Mouse (Mus musculus) myocyte (in vitro differentiated cells): ENCODE measurements at regions not wholly inside any gene's neighbourhood (a gene's known extent, or its start where the extent isn't known, plus 50 kb on each side); places are given as distances from the start of the nearest gene placed in this dataset.
A peak's percentile ranks its signal among the peaks of the same experiment; 100 is the strongest.

Source experiments
- H3K27me3 ChIP-seq: one replicate; pipeline ENCODE4 v1.6.1; 2011; ENCODE audit not compliant: control insufficient read depth, insufficient read depth, insufficient read length
- H3K36me3 ChIP-seq: one replicate; pipeline ENCODE4 v1.6.1; 2011; ENCODE audit not compliant: control insufficient read depth, insufficient read depth
- H3K4me2 ChIP-seq: one replicate; pipeline ENCODE4 v1.6.1; 2011; ENCODE audit warnings: low read depth, control low read depth
- H3K4me3 ChIP-seq: one replicate; pipeline ENCODE4 v1.5.1; 2011; ENCODE audit warnings: mild to moderate bottlenecking, control low read depth, moderate library complexity
- H3K79me2 ChIP-seq: one replicate; pipeline ENCODE4 v1.6.1; 2011; ENCODE audit not compliant: control insufficient read depth, insufficient read depth
- H3ac ChIP-seq: one replicate; pipeline ENCODE4 v1.6.1; 2011; ENCODE audit not compliant: control insufficient read depth, insufficient read length
- CEBPB ChIP-seq: IDR thresholded peaks from 2 replicates; pipeline ENCODE4 v1.6.1; 2011; ENCODE audit warnings: mild to moderate bottlenecking, moderate library complexity; ENCODE audit not compliant: poor library complexity, insufficient read depth, severe bottlenecking
- E2F4 ChIP-seq: IDR thresholded peaks from one replicate; pipeline ENCODE4 v1.6.1; 2011; ENCODE audit warnings: mild to moderate bottlenecking, control low read depth, moderate library complexity; ENCODE audit not compliant: insufficient read depth
- MAX ChIP-seq: IDR thresholded peaks from one replicate; pipeline ENCODE4 v1.6.1; 2011; ENCODE audit warnings: low read depth, mild to moderate bottlenecking, control low read depth
- MYOD1 ChIP-seq, 3 experiments: IDR thresholded peaks; one replicate each; pipeline ENCODE4 v1.6.1; 2011; ENCODE audit warnings: control low read depth in 2 of 3, low read depth in 2 of 3, mild to moderate bottlenecking in 2 of 3, moderate library complexity in 1 of 3; ENCODE audit not compliant: insufficient read length in 2 of 3, control insufficient read depth in 1 of 3
- MYOG ChIP-seq, 3 experiments: IDR thresholded peaks; one replicate each; pipeline ENCODE4 v1.6.1; 2011; ENCODE audit warnings: control low read depth in 2 of 3, low read depth in 2 of 3, mild to moderate bottlenecking in 2 of 3; ENCODE audit not compliant: insufficient read length in 2 of 3, control insufficient read depth in 1 of 3, insufficient read depth in 1 of 3
- POLR2A ChIP-seq: IDR thresholded peaks from one replicate; pipeline ENCODE4 v1.6.1; 2011; ENCODE audit warnings: low read depth, mild to moderate bottlenecking, control low read depth, moderate library complexity; ENCODE audit not compliant: insufficient read length
- POLR2AphosphoS2 ChIP-seq: IDR thresholded peaks from one replicate; pipeline ENCODE4 v1.6.1; 2011; ENCODE audit warnings: low read depth, control low read depth; ENCODE audit not compliant: insufficient read length
- REST ChIP-seq: IDR thresholded peaks from one replicate; pipeline ENCODE4 v1.6.1; 2011; ENCODE audit warnings: mild to moderate bottlenecking, control low read depth, moderate library complexity; ENCODE audit not compliant: insufficient read depth, insufficient read length
- SRF ChIP-seq: IDR thresholded peaks from one replicate; pipeline ENCODE4 v1.6.1; 2011; ENCODE audit warnings: low read depth; ENCODE audit not compliant: control insufficient read depth, insufficient read length
- TCF12 ChIP-seq: IDR thresholded peaks from one replicate; pipeline ENCODE4 v1.6.1; 2011; ENCODE audit warnings: mild to moderate bottlenecking, control low read depth; ENCODE audit not compliant: poor library complexity, insufficient read depth, severe bottlenecking
- TCF3 ChIP-seq: IDR thresholded peaks from one replicate; pipeline ENCODE4 v1.6.1; 2011; ENCODE audit warnings: low read depth, control low read depth; ENCODE audit not compliant: insufficient read length
- USF1 ChIP-seq: IDR thresholded peaks from one replicate; pipeline ENCODE4 v1.6.1; 2011; ENCODE audit warnings: low read depth, mild to moderate bottlenecking, control low read depth, moderate library complexity

DNA sequence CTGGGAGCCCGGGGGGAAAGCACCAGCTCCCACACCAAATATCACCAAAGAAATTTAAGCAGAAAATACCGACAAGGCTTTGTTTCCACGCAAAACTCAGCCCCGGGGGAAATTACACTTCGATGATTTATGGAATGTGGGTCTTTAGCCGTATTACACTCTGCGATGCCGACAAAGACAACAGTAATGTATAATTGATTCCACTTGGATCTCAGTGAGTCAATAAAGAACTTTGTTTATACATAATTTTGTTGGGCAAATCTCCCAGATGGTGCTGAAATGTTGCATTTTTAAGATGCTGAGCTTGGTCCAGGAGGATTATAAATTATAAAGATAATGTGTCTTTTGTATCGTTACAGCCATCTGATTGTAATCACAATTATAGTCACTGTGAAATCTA lies 59.1 kb upstream of the Dock1 start:
- Histone ChIP-seq H3K36me3 (no peaks in the 10 kb centered on the region), H3K27me3 (no peaks in the 10 kb centered on the region), H3K4me3 (no peak overlapping the region), H3K79me2 (no peaks in the 10 kb centered on the region), H3ac (no peak overlapping the region), H3K4me2 (no peak overlapping the region)
- TF ChIP-seq POLR2A: no peak
- no peak for TF ChIP-seq POLR2AphosphoS2
- TF ChIP-seq MYOD1 (IDR thresholded peaks at IDR 0.05; ENCODE audit: control insufficient read depth in 1 of 3, insufficient read length in 2 of 3, low read depth in 2 of 3): no peak
- no peak for TF ChIP-seq MYOG (IDR thresholded peaks at IDR 0.05; ENCODE audit: control insufficient read depth in 1 of 3, insufficient read depth in 1 of 3, insufficient read length in 2 of 3, low read depth in 2 of 3)
- TF ChIP-seq E2F4: no peak
- TF ChIP-seq TCF3: no peak
- no peak for TF ChIP-seq REST
- TF ChIP-seq USF1: no peak
- TF ChIP-seq SRF: no peak
- no peak for TF ChIP-seq TCF12
- TF ChIP-seq CEBPB: no peak
- TF ChIP-seq MAX: no peak

DNA sequence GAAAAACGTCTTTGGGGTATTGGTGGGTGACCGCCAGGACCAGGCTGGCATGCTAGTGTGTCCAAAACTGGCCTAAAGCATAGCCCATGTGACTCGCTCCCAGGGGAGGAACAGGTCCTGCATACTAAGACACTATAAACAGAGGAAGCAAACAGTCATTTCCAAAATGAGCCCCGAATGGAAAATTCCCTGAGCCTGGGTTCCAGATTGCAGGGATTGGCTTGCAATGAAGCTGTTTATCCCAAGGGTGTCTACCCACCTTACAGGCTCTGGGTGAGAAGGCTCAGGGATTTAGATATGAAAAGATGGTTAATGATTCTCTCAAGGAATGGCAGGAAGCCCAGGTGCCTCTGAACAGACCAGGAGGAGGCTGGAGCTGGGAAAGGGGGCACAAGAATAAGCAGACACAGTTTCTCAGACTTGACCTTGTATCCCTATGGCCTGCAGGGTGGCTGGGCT lies 58.2 kb upstream of the Dock1 start:
- H3K36me3 ChIP-seq: no peaks in the 10 kb centered on the region
- TF ChIP-seq E2F4 (no peak), REST (no peak), MYOD1 (IDR thresholded peaks at IDR 0.05; ENCODE audit: control insufficient read depth in 1 of 3, insufficient read length in 2 of 3, low read depth in 2 of 3) (no peak), TCF12 (no peak), USF1 (no peak), SRF (no peak), CEBPB (no peak), POLR2AphosphoS2 (no peak), TCF3 (no peak), POLR2A (no peak), MYOG (IDR thresholded peaks at IDR 0.05; ENCODE audit: control insufficient read depth in 1 of 3, insufficient read depth in 1 of 3, insufficient read length in 2 of 3, low read depth in 2 of 3) (no peak), MAX (no peak)

GRCm38 (mm10) chr7:134619220-134619975 lies 51.1 kb upstream of the Dock1 start:
- no peaks in the 10 kb centered on the region for H3K79me2 ChIP-seq
- H3K4me2 ChIP-seq: peak overlapping the region; percentile 42
- no peak overlapping the region for H3K4me3 ChIP-seq
- TF ChIP-seq TCF12: no peak
- TF ChIP-seq USF1: no peak
- TF ChIP-seq MYOG (IDR thresholded peaks at IDR 0.05; ENCODE audit: control insufficient read depth in 1 of 3, insufficient read depth in 1 of 3, insufficient read length in 2 of 3, low read depth in 2 of 3): no peak
- no peak for TF ChIP-seq SRF
- no peak for TF ChIP-seq MAX
- no peak for TF ChIP-seq MYOD1 (IDR thresholded peaks at IDR 0.05; ENCODE audit: control insufficient read depth in 1 of 3, insufficient read length in 2 of 3, low read depth in 2 of 3)
- no peak for TF ChIP-seq CEBPB
- TF ChIP-seq POLR2AphosphoS2: no peak
- no peak for TF ChIP-seq TCF3
- no peak for TF ChIP-seq REST
- no peak for TF ChIP-seq POLR2A
- TF ChIP-seq E2F4: no peak
- no peaks in the 10 kb centered on the region for H3K36me3 ChIP-seq
- no peak overlapping the region for H3ac ChIP-seq
- no peaks in the 10 kb centered on the region for H3K27me3 ChIP-seq

More for the DNA sequence above, 58.2 kb upstream of the Dock1 start:
- no peaks in the 10 kb centered on the region for H3K27me3 ChIP-seq
- H3K4me3 ChIP-seq: no peak overlapping the region
- no peak overlapping the region for H3ac ChIP-seq
- no peak overlapping the region for H3K4me2 ChIP-seq
- H3K79me2 ChIP-seq: no peaks in the 10 kb centered on the region

DNA sequence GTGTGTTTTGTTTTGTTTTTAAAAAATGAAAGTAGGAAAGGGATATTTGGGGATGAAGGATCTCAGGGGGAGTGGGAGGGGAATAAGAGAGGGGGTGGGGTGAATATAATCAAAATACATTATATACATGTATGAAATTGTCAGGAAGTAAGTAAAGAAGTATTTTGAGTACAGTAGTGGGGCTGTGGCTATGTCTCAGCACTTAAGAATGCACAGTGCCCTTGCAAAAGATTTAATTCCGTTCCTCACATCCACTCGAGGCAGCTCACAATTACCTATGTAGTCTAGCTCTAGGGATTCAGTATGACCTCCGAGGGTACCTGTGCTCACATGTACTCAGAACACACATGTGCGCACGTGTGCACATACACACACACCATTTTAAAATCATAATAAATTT lies 50.4 kb upstream of the Dock1 start:
- TF ChIP-seq E2F4 (no peak), TCF12 (no peak), POLR2A (no peak), POLR2AphosphoS2 (no peak), MAX (no peak), CEBPB (no peak), TCF3 (no peak), USF1 (no peak), REST (no peak), SRF (no peak), MYOD1 (IDR thresholded peaks at IDR 0.05; ENCODE audit: control insufficient read depth in 1 of 3, insufficient read length in 2 of 3, low read depth in 2 of 3) (no peak), MYOG (IDR thresholded peaks at IDR 0.05; ENCODE audit: control insufficient read depth in 1 of 3, insufficient read depth in 1 of 3, insufficient read length in 2 of 3, low read depth in 2 of 3) (no peak)
- H3K4me3 ChIP-seq: no peak overlapping the region
- H3K79me2 ChIP-seq: no peaks in the 10 kb centered on the region
- no peak overlapping the region for H3ac ChIP-seq
- H3K4me2 ChIP-seq: peak overlapping the region; percentile 42
- H3K27me3 ChIP-seq: no peaks in the 10 kb centered on the region
- H3K36me3 ChIP-seq: no peaks in the 10 kb centered on the region
